Mouse (Mus musculus): Measurements from ENCODE around the gene Gm20683.

Gm20683 gene

DNA sequence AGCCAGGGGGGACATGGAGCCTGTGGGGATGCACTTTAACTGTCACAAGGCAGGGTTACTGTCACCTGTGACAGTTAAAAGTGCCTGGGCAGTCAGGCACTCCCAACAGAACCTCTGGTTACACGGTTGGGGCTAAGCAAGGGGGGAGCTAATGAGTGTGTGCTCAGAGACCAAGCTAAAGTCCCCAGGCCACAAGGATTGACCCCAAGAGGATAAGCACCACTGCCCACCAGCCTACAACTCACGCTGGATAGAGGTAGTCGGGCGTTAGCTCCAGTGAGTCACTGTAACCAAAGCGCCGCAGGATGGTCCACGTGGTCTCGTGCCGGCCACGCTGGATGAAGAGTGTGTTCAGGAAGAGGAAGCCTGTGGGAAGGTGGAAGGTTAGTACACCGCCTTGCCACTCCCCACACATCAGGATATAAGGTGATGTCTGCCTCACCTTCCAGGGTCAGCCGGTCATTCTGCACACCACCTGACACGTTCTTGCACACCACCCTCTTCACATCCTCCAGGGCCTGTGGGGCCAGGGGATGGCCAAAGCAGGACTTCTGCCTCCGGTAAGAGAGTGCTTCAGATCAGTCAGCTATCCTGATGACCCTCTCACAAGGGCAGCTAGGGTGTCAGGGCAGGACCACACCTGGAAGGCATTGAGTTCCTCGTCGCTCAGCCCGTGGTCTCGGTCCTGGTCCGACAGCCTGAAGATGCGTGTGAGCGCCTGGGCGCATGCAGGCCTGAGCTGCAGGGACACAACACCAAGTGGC, at the start of gene Gm20683:
TSS of gene Gm20683 (minus strand) at position 647 of the 764 bp plus-strand sequence.
- in situ Hi-C loops (cut with MseI, MboI) = no loop called here

GRCm38 (mm10) chr17:25888837-25889236, 47.3 kb upstream of the Gm20683 start:
- in situ Hi-C loops (cut with MseI, MboI) = no loop called here

GRCm38 (mm10) chr17:25887467-25887866, 45.9 kb upstream of the Gm20683 start:
- in situ Hi-C loops (cut with MseI, MboI) = no loop called here

DNA sequence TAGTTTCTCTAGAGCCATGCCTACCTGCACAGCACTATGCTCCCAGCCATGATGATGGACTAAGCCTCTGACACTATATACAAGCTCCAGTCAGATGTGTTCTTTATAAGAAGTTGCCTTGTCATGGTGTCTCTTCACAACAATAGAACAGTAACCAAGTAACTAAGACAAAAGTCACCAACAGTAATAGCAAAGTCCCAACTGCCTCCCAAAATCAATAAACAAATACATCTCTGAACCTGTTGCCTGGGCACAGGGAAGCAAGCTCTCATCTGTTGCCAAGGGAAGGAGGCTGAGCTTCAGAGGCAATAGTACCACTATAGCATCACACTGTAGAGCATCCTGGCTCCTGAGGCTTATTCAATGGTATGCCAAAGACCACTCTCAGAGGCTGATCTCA, 45.2 kb upstream of the Gm20683 start:
- in situ Hi-C loops (cut with MseI, MboI) = no loop called here

DNA sequence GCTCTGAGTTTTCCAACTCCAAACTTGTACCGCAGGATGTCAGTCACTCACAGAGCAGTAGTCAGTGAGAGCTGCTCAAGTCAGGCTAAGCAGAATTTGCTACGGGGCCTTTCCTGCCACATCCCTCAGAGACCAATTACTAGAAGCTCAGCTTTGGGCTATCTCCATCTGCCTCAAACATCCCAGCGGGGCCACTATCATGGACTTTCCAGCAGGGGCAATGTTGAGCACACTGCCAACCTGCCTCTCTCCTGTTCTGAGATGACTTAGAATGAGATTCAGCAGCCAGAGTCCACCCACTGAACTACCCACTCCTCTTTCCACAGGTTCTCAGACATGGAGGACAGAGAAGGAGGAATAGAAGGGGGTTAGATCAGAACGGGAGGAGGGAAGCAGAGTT, 44.1 kb upstream of the Gm20683 start:
- in situ Hi-C loops (cut with MseI, MboI) = no loop called here

- in situ Hi-C loops (cut with MseI, MboI) = no loop called here
Measured at GRCm38 (mm10) chr17:25883824-25884223, 42.3 kb upstream of the Gm20683 start.

DNA sequence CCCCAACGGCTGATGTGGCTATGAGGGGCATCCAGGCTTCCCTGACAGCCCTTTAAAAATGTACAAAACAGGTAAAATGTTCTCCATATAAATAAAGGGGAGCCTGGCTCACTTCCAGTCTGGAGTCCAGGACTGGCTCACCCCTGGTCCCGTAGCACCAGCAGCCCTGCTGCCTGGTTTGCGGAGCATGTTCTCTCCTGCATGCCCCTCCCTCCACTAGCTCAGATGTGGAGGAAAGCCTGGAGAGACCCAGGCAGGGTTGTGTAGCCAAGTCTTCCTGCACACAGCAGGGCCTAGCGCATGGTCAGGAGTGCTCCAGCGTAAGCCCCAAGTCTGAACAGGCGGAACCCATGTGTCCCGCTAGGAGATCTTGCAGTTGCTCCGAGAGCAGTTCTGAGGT, 41.7 kb upstream of the Gm20683 start:
- in situ Hi-C loops (cut with MseI, MboI) = no loop called here

- in situ Hi-C loops (cut with MseI, MboI) = no loop called here
Measured at GRCm38 (mm10) chr17:25882306-25882705, 40.7 kb upstream of the Gm20683 start.

DNA sequence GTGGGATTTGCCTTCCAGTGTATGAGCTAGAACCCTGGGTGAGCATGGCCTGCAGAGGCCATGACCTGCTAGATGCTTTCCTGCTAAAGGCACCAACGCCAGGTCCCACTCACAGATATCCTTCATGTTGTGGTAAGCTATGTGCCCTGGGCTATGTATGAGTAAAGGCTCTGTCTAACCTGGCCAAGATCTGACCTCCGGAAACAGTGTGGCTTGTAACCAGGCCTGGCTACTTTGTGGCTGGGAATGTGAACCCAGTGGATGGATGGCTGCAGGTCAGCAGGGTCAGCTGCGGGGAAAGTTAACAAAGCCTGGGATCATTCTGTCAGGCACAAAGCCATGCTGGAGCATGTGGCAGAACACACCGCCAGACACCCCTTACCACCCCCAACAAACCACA, 40.1 kb upstream of the Gm20683 start:
- in situ Hi-C loops (cut with MseI, MboI) = no loop called here

DNA sequence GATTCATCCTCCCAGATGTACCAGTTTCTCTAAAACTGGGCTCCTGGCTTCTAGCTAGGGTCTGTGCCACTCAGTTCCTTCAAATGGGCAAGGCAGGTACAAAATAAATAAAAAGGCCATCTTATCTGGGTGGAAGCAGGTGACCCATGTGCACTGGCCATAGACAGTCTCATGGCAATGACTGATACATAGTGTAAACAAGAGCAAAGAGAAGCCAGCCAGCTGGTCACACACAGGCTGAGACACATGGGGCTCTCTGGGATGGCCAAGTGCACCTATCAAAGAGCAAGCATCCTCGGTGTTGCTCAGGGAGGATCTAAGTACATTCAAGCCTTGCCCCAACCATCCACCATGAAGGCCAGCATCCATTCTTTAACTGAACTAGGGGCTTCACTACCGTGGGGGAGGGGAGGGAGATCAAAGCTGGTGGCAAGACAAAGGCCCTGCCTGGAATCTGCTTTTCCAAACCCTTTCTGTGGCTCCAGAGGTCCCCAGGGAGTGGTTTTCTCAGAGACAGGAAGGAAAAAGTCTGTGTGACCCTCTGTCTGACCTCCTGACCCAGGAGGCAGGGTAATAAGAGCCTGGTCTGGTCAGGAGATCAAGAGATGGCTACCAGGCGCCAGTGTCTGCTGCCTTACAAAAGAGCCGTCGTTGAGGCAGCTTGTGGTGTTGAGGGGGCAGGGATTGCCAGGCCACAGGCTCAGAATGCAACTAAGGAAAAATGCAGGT, 39.5 kb upstream of the Gm20683 start:
- in situ Hi-C loops (cut with MseI, MboI) = no loop called here

GRCm38 (mm10) chr17:25880196-25880910, 38.8 kb upstream of the Gm20683 start, which contains the start of gene Wfikkn1:
Gene Wfikkn1 (minus strand): TSS chr17:25880858.
- in situ Hi-C loops (cut with MseI, MboI) = no loop called here

GRCm38 (mm10) chr17:25879750-25880149, 38.2 kb upstream of the Gm20683 start:
- in situ Hi-C loops (cut with MseI, MboI) = no loop called here

DNA sequence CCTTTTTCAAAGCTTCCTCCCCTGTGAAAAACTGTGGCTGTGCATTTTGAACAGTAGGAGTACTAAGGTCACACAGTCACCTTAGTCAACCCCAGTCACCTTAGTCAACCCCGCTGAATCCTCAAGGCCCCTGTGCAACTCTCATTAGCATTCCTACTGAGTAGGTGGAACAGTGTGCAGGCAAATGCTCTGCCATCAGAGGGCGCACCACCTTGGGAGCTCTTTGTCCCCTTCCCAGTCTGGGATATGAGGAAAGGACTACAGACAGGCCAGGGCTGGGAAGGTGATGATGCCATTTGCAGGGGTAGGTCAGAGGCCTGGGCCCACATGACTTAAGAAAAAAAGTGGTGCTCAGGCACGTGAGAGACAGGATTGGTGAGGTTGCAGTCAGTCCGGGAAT, 37.7 kb upstream of the Gm20683 start:
- in situ Hi-C loops (cut with MseI, MboI) = no loop called here

DNA sequence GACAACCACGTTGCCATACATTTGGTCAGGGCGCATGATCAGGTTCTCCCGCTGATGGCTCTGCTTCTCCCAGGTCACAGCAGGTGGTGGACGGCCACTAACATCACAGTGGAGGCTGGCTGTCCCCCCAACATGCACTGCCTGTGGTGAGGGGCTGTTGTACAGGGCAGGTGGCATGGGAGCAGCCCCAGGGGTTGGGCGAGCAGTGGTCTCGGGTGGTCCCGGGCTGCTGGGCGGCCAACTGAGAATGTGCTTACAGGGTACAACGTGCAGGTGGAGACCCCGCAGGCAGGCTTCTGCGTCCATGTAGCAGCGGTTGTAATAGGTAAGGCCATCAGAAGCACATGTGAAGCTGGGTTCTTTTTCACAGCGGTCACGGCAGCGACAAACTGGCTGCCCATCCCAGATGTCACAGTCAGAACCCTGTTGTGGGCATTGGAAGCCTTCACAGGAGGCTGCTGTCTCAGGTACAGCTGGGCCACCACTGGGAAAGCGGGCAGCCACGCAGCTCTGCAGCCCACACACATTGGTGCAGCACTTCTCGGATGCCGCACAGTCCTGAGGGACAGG, 37.1 kb upstream of the Gm20683 start:
- in situ Hi-C loops (cut with MseI, MboI) = no loop called here

DNA sequence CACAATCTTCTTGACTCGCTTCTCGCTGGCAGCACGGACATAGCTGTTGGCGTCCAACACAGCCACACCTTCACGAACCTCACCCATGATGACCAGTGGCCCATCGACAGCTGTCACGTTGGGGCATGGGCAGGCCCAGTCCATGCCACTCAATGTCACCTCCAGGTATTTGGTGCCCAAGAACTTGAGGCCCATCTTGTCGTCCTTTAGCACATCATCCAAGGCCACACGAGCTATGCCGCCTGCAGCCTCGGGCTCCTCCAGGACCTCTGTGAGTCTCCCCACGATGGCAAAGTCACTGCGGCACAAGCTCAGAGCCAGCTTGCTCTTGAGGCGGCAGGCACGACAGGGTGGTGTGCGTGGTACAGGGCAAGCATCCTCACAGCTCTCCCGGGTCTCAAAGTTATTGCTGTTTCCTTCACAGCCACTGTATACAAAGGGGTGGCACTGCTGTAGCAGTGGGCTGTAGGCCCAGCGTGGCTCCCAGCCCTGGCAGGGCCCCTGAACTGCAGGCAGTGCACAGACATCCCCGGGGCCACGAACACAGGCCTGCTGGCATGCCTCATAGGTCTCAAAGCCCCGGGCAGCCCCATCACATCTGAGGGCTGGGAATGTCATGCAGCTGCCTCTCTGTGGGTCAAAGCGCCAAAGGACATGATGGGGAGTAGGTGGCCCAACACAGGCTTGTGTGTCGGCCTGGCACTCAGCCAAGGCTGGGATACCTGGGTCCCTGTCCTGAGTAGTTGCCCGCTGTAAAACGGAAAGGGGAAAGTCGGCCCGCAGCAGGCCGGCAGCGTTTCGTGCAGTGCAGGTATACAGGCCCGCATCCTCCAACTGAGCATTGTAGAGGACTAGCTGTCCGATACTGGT, 36.4 kb upstream of the Gm20683 start:
- in situ Hi-C loops (cut with MseI, MboI) = no loop called here

- in situ Hi-C loops (cut with MseI, MboI) = no loop called here
Measured at GRCm38 (mm10) chr17:25877025-25877424, 35.5 kb upstream of the Gm20683 start.

DNA sequence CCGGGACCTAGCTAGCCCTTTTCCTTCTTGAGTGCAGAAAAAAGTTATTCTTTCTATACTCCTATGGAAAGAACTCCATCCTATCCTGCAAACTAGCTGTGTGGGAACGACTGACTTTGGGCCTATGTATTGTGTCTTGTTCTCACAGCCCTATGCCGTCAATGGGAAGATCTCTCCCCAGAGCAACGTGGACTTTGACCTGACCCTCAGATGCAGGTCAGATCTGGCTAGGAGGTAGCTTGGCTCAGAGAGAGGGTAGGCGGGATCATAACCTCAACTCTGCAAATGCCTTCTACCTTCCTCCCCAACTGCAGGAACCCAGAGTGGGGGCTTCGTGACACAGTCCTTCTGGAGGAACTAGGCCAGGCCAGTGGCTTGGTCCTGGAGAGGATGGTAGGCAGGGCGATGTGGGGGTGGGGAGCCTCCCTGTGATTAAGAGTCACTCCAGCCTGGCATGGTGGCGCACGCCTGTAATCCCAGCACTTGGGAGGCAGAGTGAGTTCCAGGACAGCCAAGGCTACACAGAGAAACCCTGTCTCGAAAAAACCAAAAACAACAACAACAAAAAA, 34.9 kb upstream of the Gm20683 start:
- in situ Hi-C loops (cut with MseI, MboI) = no loop called here

DNA sequence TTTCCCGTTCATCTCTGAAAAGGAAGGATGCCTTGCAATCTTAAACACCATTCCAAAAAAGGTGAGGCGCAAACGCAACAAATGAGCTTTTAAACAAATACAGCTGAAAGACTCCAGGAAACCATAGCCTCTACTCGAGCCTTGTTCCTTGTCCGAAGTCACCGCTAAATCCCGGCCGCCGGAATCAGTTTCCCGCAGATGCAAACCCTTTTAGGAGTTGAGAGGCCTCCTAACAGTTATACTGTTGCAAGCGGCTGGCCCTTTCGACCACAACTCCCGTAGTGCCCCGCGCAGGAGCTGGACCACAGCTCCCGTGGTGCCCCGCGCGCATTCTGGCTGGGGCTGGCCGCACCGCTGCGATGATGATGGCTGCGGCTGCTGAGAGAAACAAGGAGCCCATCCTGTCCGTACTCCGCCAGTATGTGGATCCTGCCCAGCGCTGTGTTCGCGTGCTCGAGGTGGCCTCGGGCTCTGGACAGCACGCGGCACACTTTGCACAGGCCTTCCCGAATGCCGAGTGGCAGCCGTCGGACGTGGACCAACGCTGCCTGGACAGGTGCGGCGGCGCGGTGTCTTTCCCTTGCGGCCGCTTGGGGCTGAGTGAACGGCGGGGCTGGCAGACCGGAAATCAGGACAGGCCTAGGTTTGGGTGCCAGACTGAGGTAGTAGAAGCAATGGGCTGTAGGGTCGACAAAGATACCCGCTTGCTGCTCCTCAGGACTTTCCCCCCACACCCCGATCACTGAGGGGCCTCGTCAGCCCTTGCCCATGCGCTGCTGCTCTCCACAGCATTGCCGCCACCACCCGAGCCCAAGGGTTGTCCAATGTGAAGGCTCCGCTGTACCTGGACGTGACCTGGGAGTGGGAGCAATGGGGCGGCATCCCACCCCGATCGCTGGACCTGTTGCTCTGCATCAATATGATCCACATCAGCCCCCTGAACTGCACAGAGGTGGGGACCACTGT, 33.9 kb upstream of the Gm20683 start:
- in situ Hi-C loops (cut with MseI, MboI) = no loop called here

DNA sequence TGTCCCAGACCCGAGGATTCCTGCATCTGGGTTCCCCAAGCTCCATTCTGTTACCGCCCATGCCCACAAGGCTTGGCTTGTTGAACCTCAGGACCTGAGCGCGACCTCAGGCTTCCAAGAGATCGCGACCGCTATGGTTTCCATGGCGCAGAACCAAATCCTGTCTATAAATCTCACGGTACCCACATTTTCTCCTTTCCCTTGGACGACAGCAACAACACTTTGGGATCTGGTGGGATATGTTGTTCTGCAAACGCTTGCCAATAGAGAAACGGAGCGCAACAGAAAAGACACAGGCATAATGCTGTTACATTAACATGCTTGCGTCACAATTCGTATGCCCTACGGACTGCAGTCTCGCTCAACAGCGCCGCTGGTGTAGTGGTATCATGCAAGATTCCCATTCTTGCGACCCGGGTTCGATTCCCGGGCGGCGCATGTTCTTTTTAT, 33.2 kb upstream of the Gm20683 start, which contains the start of gene Mettl26:
TSS of gene Mettl26 (plus strand) at position 354 of the 450 bp plus-strand sequence.
- in situ Hi-C loops (cut with MseI, MboI) = no loop called here

Data from mouse trophoblast stem cell (cell line).